Mouse (Mus musculus) embryonic fibroblast, embryonic 13.5 days (primary cell): ENCODE measurements around the gene Phf21a.

ENCODE experiments used
- CTCF ChIP-seq: IDR thresholded peaks from 2 replicates; pipeline ENCODE4 v1.5.1; 2011; ENCODE audit warnings: mild to moderate bottlenecking, control low read depth, low read length, moderate library complexity, borderline replicate concordance; ENCODE audit not compliant: insufficient read depth
- POLR2A ChIP-seq: IDR thresholded peaks from 2 replicates; pipeline ENCODE4 v1.6.1; 2011; ENCODE audit warnings: low read depth, mild to moderate bottlenecking, control low read depth, low read length, moderate library complexity

GRCm38 (mm10) chr2:92259924-92260323 lies 167.0 kb downstream of the Phf21a start:
- no peak for TF ChIP-seq CTCF
- TF ChIP-seq POLR2A = no peak
